Mouse (Mus musculus) megakaryocyte, adult 5-6 weeks (primary cell): ENCODE results near the gene Fam92b. TPM values are rescaled to one million over a fixed set of nuclear protein-coding genes. Genes with fewer than 3 reads are reported as not detected.

Experiments
- ATAC-seq: 2 replicates; pipeline ENCODE4 v1.8.0; 2016; ENCODE audit warnings: mild to moderate bottlenecking, inconsistent platforms; ENCODE audit not compliant: poor library complexity, severe bottlenecking
- total RNA-seq, 2 experiments: library from RNA; stranded (forward) in 1 of 2; stranded (reverse) in 1 of 2; fragments of 153-499, 151-499 nt in 1 of 2; fragments of 221-1000, 200-1000 nt in 1 of 2; gene quantifications; 2 replicates each; pipeline versions ENCODE4 v1.2.3 to v1.2.4; 2015 to 2017

The Fam92b gene
- not detected in 2 replicates for total RNA-seq (2015)
- total RNA-seq (2017), result not detected in 2 replicates

DNA sequence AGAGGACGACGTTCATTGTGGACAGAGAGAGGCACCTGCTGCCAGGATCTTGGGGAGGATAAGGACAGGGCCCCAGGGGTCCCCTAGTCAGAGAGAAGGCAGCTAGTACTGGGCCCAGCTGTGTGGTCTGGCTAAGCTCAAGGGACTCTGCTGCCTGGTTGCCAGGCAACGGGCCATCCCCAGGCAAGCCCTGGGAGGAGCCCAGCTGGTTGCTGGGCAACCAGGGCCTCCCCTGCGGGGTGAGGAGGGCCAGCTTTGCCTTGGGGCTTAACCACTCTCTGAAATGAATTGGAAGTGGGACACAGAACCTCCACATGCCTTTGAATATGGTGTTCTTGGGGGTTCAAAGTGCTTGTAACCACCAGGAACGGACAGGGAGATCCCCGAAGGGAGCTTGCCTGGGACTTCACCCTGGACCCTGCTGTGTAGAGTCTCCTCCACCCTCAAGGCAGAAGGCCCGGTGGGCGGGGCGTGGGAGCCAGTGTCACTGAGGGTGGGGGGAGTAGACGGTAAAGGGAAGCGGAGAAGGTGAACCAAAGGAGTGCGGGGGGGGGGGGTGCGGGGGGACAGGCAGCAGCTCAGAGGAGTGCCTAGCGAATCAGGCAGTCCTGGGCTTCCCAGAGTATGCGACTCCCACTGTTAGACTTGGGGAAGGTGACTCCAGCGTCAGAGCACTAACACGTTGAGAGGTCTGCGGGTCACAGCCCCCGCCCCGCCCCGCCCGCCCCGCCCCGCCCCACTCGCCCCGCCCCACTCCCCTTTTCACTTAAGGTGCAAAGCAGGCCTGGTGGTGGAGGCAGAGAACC is at the start of gene Fam92b:
Gene Fam92b (minus strand): TSS at position 149 of the 806 bp plus-strand sequence.
- ATAC-seq, result no peak

DNA sequence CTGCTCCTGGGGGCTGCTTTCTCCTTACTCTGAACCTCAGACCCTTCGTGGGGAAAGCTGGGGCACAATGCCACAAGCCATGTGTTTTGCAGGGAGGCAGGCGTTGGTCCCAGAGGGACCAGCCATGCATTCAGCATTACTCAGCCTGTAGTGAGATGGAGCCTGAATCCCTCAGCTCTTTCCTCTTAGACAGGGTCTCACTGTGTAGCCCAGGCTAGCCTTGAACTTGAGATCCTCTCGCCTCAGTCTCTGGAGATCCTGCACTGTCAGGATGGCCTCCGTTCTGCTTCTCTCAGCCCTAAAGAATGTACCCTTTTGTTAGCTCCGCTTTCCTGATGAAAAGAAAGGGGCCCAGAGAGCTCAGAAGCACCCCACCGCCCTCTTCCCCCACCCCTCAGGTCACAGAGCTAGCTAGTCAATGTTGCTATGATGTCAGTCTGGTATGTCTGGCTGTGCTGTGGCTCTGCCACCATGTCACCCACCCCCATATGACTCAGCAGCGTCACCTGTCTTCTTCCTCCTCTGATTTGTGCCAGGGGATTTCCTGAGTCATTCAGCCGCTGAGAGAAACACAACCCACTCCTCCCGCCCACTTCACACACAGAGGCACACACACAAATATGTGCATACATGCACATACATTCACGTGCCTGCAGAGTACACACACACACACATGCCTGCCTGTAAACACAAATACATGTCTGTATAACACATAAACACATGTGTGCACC is 48.3 kb upstream of the Fam92b start:
- ATAC-seq, result no peak

DNA sequence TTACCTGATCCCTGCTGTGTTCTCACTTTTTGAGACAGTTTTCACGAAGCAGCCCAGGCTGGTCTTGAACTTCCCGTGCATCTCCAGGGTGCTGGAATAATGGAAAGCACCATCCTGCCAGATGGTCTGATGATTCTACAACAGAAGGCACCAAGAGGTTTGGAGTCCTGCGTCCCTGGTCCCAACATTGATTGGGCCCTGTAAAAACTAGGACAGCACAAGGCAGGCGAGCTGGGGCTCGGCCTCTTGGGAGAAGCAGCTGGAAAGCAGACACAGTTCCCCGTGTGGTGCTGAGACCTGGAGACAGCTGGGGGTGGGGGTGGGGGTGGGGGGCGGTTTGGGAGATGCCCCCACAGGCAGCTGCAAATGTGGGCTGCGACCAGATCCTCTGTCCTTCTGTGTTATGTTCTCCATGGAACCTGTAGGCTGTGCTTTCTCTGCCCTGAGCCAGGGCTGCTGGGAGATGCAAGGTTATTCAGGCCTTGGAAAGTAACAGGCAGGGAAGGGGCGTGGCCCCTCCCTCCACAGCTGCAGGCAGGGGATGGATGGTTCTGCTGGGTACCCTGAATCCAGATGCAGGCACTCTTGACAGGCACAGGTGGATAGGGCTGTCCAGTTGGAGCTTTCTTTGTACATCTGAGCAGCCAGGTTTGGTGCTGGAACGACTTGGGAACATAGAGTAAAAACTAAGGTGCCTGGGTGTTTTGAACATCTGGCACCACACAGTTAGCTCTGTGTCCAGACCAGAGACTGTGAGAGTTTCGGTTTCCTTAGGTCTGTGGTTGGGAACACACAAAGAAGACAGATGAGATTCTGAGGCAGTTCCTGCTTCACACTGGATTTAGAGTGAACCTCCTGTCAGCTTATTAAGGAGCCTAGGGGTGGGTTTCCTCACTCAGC is 47.5 kb upstream of the Fam92b start:
- ATAC-seq, result no peak

DNA sequence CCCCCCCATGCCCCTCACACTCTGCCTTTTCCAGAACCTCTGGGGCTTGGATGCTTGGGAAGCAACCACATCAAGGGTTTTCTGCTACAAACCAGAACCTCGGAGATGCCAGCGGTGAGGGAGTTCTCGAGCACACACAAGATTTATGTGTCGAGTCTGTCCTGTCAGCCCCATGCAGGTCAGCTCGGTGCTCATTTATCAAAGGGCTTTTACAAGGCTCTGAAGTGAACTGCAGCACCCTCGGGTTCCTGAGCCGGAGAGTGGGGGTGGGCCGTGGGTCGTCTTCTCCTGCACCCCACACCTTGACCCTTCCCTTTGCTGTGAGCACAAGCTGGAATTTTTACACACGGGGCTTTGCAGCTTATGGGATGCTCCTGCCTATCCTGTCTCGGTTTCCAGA is 45.3 kb upstream of the Fam92b start:
- no peak for ATAC-seq

- ATAC-seq, result no peak
Observed at GRCm38 (mm10) chr8:120216855-120217830, 39.9 kb upstream of the Fam92b start.

- no peak for ATAC-seq
Observed at GRCm38 (mm10) chr8:120215416-120216141, 38.3 kb upstream of the Fam92b start.

DNA sequence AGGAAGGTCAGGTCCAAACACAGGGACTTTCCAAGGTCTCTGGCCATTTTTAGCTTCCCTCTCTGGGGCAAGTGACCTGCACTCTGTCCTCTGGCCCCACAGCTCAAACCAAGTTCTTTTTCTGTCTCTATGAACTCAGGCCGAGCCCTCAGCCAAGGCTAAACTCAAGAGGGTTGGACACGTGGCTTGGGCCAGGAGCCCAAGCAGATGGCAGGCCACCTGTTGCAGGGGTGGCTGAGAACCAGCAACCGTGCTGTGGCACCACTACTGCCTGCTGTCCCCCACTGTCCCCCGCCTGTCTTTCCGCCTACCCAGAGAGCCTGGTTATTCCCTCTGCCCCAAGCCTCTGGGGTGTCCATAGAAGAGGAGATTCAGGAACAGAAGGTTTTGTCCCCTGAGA is 36.7 kb upstream of the Fam92b start:
- ATAC-seq, result no peak

- ATAC-seq, result no peak
Observed at GRCm38 (mm10) chr8:120213229-120213628, 36.0 kb upstream of the Fam92b start.

- no peak for ATAC-seq
Observed at GRCm38 (mm10) chr8:120212596-120212995, 35.3 kb upstream of the Fam92b start.

GRCm38 (mm10) chr8:120211345-120211744 is 34.1 kb upstream of the Fam92b start:
- no peak for ATAC-seq

GRCm38 (mm10) chr8:120208113-120208512 is 30.8 kb upstream of the Fam92b start:
- ATAC-seq, result no peak

GRCm38 (mm10) chr8:120207364-120207763 is 30.1 kb upstream of the Fam92b start:
- ATAC-seq, result no peak

- no peak for ATAC-seq
Observed at GRCm38 (mm10) chr8:120205916-120206315, 28.6 kb upstream of the Fam92b start.

- ATAC-seq, result no peak
Observed at GRCm38 (mm10) chr8:120204736-120205360, 27.6 kb upstream of the Fam92b start.

GRCm38 (mm10) chr8:120202546-120202945 is 25.3 kb upstream of the Fam92b start:
- no peak for ATAC-seq

DNA sequence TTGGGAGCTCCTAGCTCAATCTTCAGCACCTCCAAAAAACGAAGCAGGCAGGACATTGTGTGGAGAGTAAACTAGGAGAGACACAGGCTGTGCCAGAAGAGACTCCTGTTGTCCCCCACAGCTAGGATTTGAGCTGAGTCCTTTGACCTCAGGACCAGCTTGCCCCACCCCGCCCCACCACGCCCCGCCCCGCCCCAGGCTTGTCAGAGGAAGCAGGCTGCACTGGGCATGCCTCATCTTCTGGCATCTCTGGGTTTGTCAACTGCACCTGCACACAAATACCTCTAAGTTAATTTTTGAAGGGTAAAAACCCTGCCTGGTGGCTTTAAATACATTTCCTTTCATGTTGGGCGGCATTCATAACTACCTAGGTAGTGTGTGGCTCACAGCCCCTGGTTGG is 24.1 kb upstream of the Fam92b start:
- no peak for ATAC-seq

DNA sequence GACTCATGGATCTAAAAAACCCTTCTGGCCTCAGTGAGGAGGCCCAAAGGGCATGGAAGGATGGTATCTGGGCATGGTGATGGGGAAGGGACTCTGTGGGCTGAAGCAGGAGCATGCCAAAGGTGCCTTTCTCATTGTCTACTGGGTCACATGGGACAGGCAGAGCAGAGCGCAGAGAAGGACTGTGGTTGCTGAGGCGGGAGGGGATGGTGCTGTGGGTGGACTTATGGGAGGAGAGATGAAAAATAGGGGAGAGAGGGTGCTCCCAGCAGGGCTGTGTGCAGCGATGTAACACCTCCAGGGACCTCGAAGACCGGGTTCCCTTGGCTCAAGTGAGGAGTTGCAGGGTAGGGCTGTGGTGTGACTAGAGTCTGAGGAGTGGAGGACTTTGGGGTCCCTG is 14.9 kb upstream of the Fam92b start:
- no peak for ATAC-seq

- ATAC-seq, result no peak
Observed at GRCm38 (mm10) chr8:120191633-120192032, 14.4 kb upstream of the Fam92b start.
